Mouse (Mus musculus): ENCODE results near the gene Htr2c.

Htr2c gene

GRCm38 (mm10) chrX:146962258-146962913, at the start of gene Htr2c:
Gene Htr2c (plus strand): TSS chrX:146962513.
- DNase-seq (ENCODE audit: low spot score), result no peak

GRCm38 (mm10) chrX:146928251-146928650, 34.1 kb upstream of the Htr2c start:
- DNase-seq (ENCODE audit: low spot score), result no peak

GRCm38 (mm10) chrX:146936332-146936731, 26.0 kb upstream of the Htr2c start:
- DNase-seq (ENCODE audit: low spot score), result no peak

- DNase-seq (ENCODE audit: low spot score), result no peak
Observed at GRCm38 (mm10) chrX:146946216-146946886, 16.0 kb upstream of the Htr2c start.

GRCm38 (mm10) chrX:146946996-146947395, 15.3 kb upstream of the Htr2c start:
- no peak for DNase-seq (ENCODE audit: low spot score)

GRCm38 (mm10) chrX:146958608-146959007, 3.7 kb upstream of the Htr2c start:
- no peak for DNase-seq (ENCODE audit: low spot score)

- DNase-seq (ENCODE audit: low spot score), result no peak
Observed at GRCm38 (mm10) chrX:146959960-146960359, 2.4 kb upstream of the Htr2c start.

- no peak for DNase-seq (ENCODE audit: low spot score)
Observed at GRCm38 (mm10) chrX:146962914-146963547, 718 bp downstream of the Htr2c start.

- no peak for DNase-seq (ENCODE audit: low spot score)
Observed at GRCm38 (mm10) chrX:146979931-146980330, 17.6 kb downstream of the Htr2c start.

GRCm38 (mm10) chrX:147055730-147056129, 93.4 kb downstream of the Htr2c start:
- DNase-seq (ENCODE audit: low spot score), result no peak

GRCm38 (mm10) chrX:147071622-147072021, 109.3 kb downstream of the Htr2c start:
- DNase-seq (ENCODE audit: low spot score), result no peak

- no peak for DNase-seq (ENCODE audit: low spot score)
Observed at GRCm38 (mm10) chrX:147119155-147119554, 156.8 kb downstream of the Htr2c start.

- no peak for DNase-seq (ENCODE audit: low spot score)
Observed at GRCm38 (mm10) chrX:147215251-147215650, 252.9 kb downstream of the Htr2c start.

GRCm38 (mm10) chrX:147217382-147218013, 255.2 kb downstream of the Htr2c start:
- no peak for DNase-seq (ENCODE audit: low spot score)

- no peak for DNase-seq (ENCODE audit: low spot score)
Observed at GRCm38 (mm10) chrX:147238806-147239542, 276.7 kb downstream of the Htr2c start.
